Mouse (Mus musculus) common myeloid progenitor, adult 5-6 weeks (primary cell): Measurements from ENCODE around the gene Nsl1. TPM values are rescaled to one million over a fixed set of nuclear protein-coding genes. Genes with fewer than 3 reads are reported as not detected.
"Not testable (repeated sequence)": the region's sequence is repeated elsewhere in the genome, so short reads cannot be mapped to it uniquely, and the experiment has no call there.

Experiments used
- ATAC-seq: replicated peaks from 2 replicates; pipeline ENCODE4 v1.8.0; 2016; ENCODE audit warnings: low read depth, mild to moderate bottlenecking, moderate TSS enrichment, inconsistent platforms; ENCODE audit not compliant: poor library complexity, severe bottlenecking
- total RNA-seq: library from RNA; stranded (forward); fragments of 200-1000, 187-1606 nt; gene quantifications from 2 replicates; pipeline ENCODE4 v1.2.3, GENCODE M21; 2017

The Nsl1 gene
- 10.2 and 13.3 TPM in 2 replicates for total RNA-seq

DNA sequence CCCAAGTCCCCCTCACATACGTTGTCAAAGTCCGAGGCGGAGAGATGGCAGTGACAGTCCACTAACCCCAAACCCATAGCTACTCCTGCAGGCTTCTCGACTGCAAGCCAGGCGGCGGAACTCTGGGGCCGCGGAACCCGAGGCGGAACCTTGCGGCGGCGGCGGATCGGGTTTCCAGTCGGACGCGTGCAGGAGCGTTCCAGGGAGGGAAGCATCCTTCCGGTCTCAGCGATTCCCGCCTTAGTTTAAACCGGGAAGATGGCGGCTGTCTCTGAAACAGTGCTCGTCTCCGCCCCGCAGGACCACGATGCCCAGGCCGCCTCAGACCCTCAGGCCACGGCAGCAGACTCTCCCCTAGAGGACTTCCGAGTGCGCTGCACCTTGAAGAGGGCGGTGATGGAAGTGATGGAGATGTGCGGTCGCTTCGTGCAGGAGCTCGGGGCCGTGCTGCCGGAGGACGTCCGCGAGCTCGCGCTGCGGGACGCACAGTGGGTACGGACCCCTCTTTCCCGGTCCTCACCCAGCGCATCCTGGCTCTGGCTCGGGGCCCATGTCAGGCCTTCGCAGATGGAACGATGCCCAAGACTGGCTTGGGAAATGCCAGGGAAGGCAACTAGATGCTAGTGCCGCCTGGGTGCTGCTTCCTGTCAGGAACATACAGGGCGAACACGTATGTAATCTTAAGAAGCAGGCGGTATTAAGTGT, at the start of gene Nsl1, which contains the start of gene Tatdn3:
TSS of gene Nsl1 (plus strand) at position 232 of the 705 bp plus-strand sequence.
TSS of gene Tatdn3 (minus strand) at position 152 of the 705 bp plus-strand sequence.
- ATAC-seq: peak; percentile 97

DNA sequence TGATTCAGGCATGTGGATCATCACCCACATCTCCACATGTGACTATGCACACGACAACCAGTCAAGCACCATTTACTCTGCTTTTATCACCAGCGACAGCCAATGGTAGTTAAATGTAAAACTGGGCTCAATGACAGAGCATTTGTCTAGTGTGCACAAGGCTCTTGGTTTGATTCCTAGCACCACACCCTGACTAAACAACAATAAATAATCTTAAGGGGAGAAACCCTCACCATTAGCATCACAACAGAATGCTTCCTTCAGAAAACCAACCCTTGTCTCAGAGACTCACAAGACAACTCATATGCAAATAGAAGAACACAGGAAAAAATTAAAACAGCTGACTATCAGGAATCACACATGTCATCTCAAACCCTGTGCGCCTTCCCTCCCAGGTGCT, 48.5 kb upstream of the Nsl1 start:
- ATAC-seq: no peak

DNA sequence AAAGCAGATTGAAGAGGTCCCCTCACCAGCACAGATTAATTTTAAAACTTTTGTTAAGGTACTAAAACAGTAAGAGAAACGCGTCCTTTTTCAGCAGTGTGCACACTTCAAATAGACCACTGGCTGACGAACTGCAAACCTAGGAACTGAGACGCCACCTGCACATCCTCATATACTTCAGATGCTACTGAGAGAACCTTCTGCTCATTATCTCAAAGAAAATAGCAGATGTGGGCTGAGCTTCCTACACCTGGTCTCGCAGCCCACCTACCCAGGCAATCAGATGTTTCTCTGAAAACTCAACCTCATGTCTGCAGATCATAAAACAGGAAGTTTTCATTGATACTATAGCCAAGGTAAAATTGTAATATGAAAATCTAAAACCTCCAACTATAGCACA, 43.0 kb upstream of the Nsl1 start:
- no peak for ATAC-seq

DNA sequence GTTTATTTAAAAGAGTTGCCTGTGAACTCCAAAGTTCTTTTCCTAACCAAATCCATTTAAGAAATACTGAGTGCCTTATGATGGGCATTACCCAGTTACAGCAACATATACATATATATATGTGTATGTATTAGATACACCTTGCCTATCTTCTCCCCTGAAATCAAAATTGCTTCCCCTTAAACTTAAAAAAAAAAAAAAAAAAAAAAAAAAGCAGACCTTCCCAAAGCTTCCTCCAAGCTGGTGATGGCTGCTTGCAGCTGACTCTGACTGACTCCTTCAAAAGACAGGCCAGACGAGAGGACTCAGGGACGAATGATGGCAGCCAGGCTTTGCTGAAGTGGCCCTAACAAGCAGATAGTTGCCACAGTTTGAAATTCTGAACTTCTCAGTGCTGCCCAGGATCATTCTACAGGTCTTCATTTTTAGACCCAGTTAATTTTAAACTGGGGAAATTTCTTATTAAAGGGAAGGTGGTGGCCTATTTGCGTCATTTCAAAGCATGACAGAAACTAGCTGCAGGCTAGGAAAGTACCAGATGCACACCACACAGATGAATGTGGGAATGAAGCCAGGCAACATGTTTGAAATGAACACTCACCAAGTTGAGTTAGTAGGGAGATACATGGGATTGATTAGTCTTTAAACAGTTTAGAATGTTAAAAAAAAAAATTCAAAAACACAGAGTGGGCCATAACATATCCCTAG, 42.4 kb upstream of the Nsl1 start:
- ATAC-seq: no peak

DNA sequence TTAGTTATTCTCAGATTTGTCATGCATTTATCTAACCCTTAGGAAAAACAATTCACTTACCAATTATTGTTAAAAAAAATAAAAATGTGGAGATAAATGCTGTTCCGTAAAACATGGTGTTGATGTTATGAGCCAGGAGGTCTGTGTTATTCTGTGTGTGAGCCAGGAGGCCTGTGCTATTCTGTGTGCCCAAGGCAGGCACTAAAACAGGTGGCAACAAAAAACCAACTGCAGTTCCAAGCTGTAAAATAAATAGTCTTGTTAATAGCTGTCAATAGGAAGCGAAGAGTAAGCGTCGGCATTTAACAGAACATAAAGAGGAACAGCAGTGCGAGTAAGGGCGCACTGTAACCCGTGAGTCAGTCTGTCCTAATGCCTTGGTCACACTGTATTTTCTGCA, 41.8 kb upstream of the Nsl1 start:
- no peak for ATAC-seq

DNA sequence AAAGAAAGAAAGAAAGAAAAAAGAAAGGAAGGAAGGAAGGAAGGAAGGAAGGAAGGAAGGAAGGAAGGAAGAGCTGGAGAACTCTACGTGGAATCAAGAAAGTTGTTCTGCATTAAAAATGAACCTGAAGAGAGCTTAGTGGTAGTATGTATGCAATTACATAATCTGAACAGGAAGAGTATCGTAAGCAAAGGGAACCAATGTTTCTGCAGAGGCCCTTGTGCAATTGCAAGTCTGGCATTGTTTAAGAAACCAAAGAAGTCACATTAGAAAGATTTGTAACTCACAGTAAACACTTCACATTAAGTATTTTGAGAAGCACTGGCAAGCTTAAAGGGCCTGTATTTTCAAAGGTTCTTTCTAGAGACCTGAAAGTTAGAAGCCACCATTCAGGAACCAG, 39.7 kb upstream of the Nsl1 start:
- no peak for ATAC-seq

DNA sequence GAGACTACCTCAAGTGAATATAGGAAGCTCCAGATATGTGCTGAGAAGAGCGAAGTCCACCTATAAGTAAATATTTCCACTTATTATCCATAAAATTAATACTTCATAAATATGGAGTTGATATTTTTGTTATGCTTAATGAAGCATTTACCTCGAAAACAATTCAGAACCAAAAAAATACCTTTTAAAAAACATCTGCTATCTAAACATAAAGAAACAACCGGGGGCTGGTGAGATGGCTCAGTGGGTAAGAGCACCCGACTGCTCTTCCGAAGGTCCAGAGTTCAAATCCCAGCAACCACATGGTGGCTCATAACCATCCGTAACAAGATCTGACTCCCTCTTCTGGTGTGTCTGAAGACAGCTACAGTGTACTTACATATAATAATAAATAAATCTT, 39.0 kb upstream of the Nsl1 start:
- ATAC-seq: not testable (repeated sequence)

DNA sequence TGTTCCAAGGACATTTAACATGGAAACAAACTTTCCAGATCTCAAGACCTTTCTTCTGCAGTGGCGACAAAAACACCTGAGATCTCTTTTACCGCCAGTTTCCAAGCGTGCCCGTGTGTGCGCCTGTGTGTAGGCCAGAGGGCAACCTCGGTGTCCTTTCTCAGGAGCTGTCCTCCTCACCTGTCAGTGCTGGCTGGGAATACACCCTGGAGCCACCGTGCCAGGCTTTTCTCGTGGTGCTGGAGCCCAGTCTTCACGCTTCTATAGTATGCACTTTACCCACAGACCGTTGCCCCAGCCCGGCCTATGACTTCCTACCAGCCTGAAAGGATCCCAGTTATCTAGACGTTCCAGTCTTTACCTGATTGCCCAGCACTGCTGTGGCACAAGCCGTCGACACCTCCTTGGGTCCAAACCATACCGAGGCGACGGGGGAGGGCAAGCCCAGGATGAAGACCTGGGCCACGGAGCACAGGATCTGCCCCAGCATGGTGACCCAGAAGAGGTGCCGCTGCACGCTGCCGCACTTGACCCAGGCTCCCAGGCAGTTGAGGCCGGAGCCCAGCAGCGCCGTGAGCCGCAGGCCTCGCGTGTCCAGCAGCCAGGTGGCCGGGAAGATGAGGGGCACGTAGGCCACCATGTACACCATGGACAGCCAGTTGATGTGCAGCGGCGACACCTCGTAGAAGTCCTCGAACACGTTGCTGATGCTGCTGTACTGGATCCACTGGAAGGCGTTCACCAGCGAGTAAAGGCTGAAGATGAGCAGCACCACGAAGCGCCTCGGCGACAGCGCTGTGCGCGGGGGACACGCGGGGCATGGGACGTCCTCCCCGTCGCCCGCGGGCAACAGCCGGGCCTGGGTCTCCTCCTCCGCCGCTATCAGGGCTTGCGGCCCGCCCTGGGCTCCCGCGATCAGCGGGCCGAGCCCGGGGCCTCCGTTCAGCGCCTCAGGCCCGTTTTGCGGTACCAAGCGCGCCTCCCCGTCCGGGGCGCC, 37.5 kb upstream of the Nsl1 start:
- no peak for ATAC-seq

DNA sequence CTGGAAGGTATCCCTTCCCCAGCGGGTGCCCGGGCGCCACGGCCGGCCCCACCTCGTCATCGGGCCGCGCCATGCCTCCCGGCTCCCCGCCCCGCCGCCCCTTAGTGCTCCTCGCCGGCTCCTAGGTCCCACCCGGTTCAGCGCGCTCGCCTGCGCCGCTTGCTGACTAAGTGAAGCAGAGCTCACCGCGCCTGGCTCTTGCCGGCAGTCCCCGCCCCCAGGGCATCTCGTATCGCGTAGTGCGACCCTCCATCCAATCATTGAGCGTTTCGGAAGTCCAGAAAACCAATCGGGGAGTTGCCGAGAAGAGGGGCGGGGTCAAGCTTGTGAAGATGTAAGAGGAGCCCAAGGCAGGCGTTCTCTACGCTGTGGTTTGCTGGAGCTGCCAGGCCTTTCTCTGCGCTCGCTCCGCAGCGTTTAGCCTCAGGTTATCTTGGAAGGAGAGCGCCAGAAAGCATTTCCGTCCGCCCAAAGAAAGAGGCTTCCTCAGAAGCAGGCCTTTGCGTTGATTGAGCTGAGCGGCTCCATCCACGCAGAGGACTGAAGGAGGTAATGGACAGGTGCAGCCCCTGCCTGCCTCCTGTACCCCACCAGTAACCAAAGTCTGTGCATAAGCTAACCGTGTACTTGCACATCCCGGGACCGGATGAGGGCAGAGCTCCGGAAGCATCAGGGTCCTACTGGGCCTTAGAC, 36.6 kb upstream of the Nsl1 start, which contains the start of gene Flvcr1:
TSS of gene Flvcr1 (minus strand) at position 138 of the 693 bp plus-strand sequence.
- peak; percentile 95 for ATAC-seq

DNA sequence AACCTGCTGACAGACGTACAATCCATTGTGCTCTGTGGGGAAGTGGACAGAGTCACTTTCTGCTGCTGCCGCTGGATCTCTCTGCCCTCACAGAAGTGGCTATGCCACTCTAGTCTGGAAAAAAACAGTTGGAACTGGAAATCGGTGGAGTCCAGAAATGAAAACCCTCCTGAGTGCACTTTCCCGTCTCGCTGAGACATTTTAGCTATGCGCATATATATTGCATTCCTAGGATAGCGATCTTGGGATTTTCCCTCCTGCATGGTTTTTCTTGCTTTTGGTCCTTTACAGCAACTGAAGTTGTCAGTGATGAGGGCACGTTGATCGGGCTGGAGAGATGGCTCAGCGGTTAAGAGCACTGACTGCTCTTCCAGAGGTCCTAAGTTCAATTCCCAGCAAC, 32.6 kb upstream of the Nsl1 start:
- no peak for ATAC-seq

DNA sequence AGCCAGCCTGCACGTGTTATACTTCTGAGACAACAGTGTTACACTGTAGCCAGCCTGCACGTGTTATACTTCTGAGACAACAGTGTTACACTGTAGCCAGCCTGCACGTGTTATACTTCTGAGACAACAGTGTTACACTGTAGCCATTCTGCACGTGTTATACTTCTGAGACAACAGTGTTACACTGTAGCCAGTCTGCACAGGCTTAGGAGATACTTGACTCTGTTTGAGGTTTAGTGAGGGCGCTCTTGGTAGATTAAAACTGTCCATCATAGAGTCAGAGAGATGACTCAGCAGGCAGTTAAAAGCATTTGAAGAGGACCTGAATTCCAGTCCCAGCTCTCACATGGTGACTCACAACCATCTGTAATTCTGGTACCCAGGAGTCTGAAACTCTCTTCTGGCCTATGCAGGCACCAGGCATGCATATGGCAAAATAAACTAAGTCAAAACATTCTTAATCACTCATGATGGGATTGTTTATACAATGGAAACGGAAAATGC, 31.8 kb upstream of the Nsl1 start:
- not testable (repeated sequence) for ATAC-seq

DNA sequence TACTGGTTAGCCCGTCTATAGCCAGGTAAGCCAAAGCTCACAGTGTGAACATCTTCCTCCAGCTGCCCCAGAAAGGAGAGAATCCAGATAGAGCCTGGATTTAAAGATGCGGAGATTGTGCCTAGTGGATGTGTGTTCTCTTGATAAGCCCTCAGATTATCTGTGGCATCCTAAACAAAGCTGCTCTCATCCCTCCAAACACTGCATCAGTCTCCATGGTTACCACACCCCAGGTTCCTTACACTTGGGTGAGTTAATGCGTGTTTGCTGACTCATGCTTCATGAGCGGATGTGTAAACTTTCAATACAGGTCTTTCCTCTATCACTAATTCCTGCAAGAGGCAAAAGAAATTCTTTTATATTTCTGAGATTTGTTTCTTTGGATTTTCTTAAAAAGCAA, 27.2 kb upstream of the Nsl1 start:
- ATAC-seq: no peak

DNA sequence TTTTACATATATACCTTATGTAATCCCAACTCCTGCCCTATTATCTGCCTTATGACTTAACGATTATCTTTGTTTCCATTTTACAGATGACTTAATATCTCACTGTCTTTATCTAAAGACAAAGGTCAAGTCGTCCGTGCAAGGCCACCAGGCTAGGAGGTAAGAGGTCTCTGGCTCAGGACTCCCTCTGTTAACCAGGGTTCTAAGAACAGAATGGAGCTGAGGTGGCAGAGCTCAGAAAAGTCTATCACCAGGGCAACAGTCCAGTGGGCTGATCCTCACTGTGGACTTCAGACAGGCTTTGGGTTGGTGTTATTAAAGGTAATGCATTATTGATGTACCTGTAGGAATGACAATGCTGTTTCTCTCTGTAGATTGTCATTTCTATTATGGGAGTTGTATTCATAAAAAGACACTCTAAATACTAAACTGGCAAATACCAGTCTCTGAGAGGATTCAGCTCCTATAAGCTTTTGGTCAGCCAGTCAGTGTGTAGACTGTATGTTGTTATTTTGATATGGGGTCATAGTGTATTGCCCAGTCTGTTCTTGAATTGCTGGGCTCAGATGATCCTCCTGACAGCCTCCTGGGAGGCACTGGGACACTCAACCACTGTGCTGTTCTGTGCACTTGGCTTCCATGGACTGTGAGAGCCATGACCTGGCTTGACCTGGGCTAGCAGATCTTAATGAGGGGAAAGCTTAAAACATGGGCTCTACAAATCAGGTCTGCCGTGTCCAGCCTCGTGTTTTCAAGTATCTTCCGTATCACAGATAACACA, 26.1 kb upstream of the Nsl1 start, which contains the start of gene Spata45:
TSS of gene Spata45 (plus strand) at position 86 of the 781 bp plus-strand sequence.
- ATAC-seq: no peak

DNA sequence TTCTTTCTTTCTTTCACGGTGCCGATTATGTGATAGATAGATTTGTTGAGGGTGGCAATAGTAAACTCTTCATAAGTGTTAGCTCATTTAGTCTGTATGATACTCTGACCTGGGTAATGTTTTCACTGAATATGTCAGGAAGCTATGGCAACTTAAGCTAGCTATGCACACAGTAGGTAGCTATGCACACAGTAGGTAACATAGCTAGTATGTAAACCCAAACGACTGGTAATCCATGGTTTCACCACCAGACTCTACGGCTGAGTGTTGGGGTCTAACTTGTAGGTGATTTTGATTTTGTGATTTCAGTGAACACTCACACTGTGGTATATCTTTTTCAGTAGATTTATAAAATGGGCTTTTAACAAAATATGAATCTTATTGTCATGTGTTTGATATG, 24.8 kb upstream of the Nsl1 start:
- no peak for ATAC-seq

DNA sequence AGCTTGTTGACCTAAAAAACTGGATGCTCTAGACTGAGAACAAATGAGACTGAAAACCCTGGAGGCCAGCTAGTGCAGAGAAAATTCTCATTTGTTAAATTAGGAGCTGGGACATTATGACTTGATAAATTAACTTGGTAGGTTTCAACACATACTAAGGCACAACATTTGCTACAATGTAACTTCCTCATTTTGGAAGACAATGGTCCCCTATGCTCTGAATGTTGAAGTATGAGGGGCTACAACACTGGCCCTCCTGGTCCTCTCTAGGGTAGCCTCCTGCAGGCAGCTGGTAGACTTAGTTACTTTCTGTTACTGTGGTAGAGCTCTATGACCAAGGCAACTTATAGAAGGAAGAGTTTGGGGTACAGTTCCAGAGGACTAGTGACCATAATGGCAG, 21.5 kb upstream of the Nsl1 start:
- ATAC-seq: no peak

DNA sequence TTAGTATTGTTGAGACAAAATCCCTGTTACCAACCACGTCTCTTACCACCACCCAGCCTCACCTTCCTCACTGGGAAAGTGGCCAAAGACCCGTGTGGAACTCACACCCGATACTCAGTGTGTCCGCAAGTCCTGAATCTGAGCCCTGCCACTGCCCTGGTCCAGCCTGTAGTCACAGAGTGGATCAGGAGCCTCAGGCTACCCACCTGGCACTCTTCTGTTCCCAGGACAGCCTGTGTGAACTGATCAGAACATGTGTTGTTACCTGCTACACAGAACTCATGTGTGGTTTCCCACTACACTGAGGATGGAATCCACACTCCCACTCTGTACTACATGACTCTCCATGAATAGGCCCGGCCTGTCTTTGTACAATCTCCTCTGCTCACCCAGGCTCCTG, 20.7 kb upstream of the Nsl1 start:
- ATAC-seq: no peak

DNA sequence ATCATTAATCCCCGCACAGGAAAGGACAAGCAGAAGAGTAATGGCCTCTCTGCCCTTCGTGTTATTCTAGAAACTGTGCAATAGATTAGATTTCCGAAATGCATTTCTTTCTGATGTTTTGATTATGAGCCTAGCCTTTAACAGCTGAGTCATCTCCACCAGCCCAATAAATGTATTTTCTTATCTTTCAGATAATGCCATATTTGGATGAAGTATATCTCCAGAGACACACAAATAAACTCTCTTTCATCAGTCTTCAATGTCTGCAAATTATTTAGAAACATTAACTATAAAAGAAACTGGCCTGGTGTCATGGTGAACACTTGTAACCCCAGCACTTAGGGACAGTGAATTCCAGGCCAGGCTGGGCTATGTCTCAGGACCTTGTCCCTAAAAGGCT, 20.1 kb upstream of the Nsl1 start:
- ATAC-seq: no peak

DNA sequence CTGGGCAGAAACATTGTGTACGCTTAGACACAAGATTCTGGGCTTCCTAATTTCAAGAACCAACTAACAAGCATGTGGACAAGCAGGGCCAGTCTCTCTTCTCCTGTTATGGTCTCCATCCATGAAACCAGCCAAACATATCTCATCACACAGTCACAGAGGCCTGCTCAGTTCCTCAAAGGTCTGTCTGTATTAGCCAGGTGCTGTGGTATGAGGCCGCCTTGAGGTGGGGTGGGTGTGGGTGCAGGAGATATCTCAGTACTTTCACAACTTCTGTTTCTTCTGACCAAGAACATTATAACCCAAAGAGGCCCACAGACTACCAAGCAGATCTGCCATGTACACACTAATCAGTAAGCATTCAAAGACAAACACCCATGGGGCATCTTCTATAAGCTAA, 17.5 kb upstream of the Nsl1 start:
- no peak for ATAC-seq
